Mouse (Mus musculus) CH12.LX (cell line): Measurements from ENCODE around the gene Plcb3. TPM values are rescaled to one million over a fixed set of nuclear protein-coding genes. Genes with fewer than 3 reads are reported as not detected.

ENCODE experiments used
- DNase-seq: peaks from one replicate; pipeline ENCODE4 v3.0.0-alpha.2; 2013; ENCODE audit errors: extremely low read depth
- H3K27ac ChIP-seq: 2 replicates; pipeline ENCODE4 v1.5.1; 2012; ENCODE audit warnings: low read depth, mild to moderate bottlenecking, control low read depth, moderate library complexity; ENCODE audit not compliant: insufficient read depth
- H3K27me3 ChIP-seq: replicated peaks from 2 replicates; pipeline ENCODE3; 2012; ENCODE audit warnings: inconsistent platforms
- H3K36me3 ChIP-seq, 2 experiments: replicated peaks in 1 of 2; 2 replicates each; pipeline versions ENCODE3 to v1.6.1; 2012; ENCODE audit warnings: inconsistent platforms in 1 of 2, low read length in 1 of 2, mild to moderate bottlenecking in 1 of 2, mixed read lengths in 1 of 2, moderate library complexity in 1 of 2; ENCODE audit not compliant: control insufficient read depth in 1 of 2, insufficient read depth in 1 of 2
- H3K4me1 ChIP-seq, 2 experiments: 2 replicates each; pipeline ENCODE4 v1.6.1; 2012; ENCODE audit warnings: inconsistent platforms in 1 of 2, moderate library complexity in 1 of 2; ENCODE audit not compliant: insufficient read depth in 2 of 2, control insufficient read depth in 1 of 2
- H3K4me2 ChIP-seq: 2 replicates; pipeline ENCODE4 v1.6.1; 2012; ENCODE audit warnings: low read depth, mild to moderate bottlenecking, control low read depth; ENCODE audit not compliant: poor library complexity, insufficient read depth, severe bottlenecking
- H3K4me3 ChIP-seq, 3 experiments: fragments of 150-350 bp in 1 of 3; sonication (generic) in 1 of 3; replicated peaks in 1 of 3; 2 replicates each; pipeline versions ENCODE3 to v1.5.1; 2011 to 2012; ENCODE audit warnings: low read depth in 2 of 3, low read length in 2 of 3, mild to moderate bottlenecking in 2 of 3, moderate library complexity in 2 of 3, control low read depth in 1 of 3, improper control_type of control experiment in 1 of 3, inconsistent platforms in 1 of 3, mixed read lengths in 1 of 3; ENCODE audit not compliant: poor library complexity in 1 of 3
- H3K79me2 ChIP-seq: replicated peaks from 2 replicates; pipeline ENCODE4 v1.6.1; 2012; ENCODE audit warnings: mild to moderate bottlenecking, moderate library complexity; ENCODE audit not compliant: control insufficient read depth, poor library complexity, insufficient read depth, severe bottlenecking; ENCODE audit errors: extremely low read depth
- H3K9ac ChIP-seq: 2 replicates; pipeline ENCODE4 v1.6.1; 2012; ENCODE audit warnings: low read depth, mild to moderate bottlenecking, control low read depth, moderate library complexity; ENCODE audit not compliant: insufficient read depth
- H3K9me3 ChIP-seq: replicated peaks from 2 replicates; pipeline ENCODE3; 2012; ENCODE audit warnings: low read length, inconsistent platforms, mixed read lengths
- BHLHE40 ChIP-seq: IDR thresholded peaks from 2 replicates; pipeline ENCODE4 v1.6.1; 2011; ENCODE audit warnings: mild to moderate bottlenecking, low read depth, low read length, improper control_type of control experiment
- CHD1 ChIP-seq: IDR thresholded peaks from 2 replicates; pipeline ENCODE4 v1.6.1; 2012; ENCODE audit warnings: low read depth, low read length, improper control_type of control experiment, inconsistent platforms
- CHD2 ChIP-seq: IDR thresholded peaks from 2 replicates; pipeline ENCODE4 v1.6.1; 2011; ENCODE audit warnings: low read length, improper control_type of control experiment
- E2F4 ChIP-seq: IDR thresholded peaks from 2 replicates; pipeline ENCODE4 v1.6.1; 2011; ENCODE audit warnings: low read depth, low read length, improper control_type of control experiment; ENCODE audit not compliant: insufficient replicate concordance
- ELF1 ChIP-seq: IDR thresholded peaks from 2 replicates; pipeline ENCODE4 v1.6.1; 2014; ENCODE audit warnings: low read depth, mild to moderate bottlenecking, inconsistent platforms, low read length, improper control_type of control experiment
- EP300 ChIP-seq: IDR thresholded peaks from 2 replicates; pipeline ENCODE4 v1.6.1; 2011; ENCODE audit warnings: low read length, improper control_type of control experiment
- ETS1 ChIP-seq: conservative IDR thresholded peaks from 2 replicates; pipeline ENCODE4 v1.6.1; 2012; ENCODE audit warnings: low read depth, mild to moderate bottlenecking, inconsistent platforms, low read length, improper control_type of control experiment, moderate library complexity
- GABPA ChIP-seq: IDR thresholded peaks from 2 replicates; pipeline ENCODE4 v1.6.1; 2012; ENCODE audit warnings: low read depth, low read length, improper control_type of control experiment, inconsistent platforms; ENCODE audit not compliant: insufficient replicate concordance
- HCFC1 ChIP-seq: IDR thresholded peaks from 2 replicates; pipeline ENCODE4 v1.6.1; 2012; ENCODE audit warnings: low read depth, mild to moderate bottlenecking, inconsistent platforms, low read length, improper control_type of control experiment
- IRF4 ChIP-seq: IDR thresholded peaks from 2 replicates; pipeline ENCODE4 v1.6.1; 2014; ENCODE audit warnings: low read depth, mild to moderate bottlenecking, inconsistent platforms, low read length, improper control_type of control experiment
- KAT2A ChIP-seq: IDR thresholded peaks from 2 replicates; pipeline ENCODE4 v1.6.1; 2012; ENCODE audit warnings: low read length, improper control_type of control experiment, inconsistent platforms; ENCODE audit not compliant: insufficient replicate concordance
- MAFK ChIP-seq: IDR thresholded peaks from 2 replicates; pipeline ENCODE4 v1.6.1; 2011; ENCODE audit warnings: low read length, improper control_type of control experiment; ENCODE audit not compliant: insufficient replicate concordance
- MAX ChIP-seq: IDR thresholded peaks from 2 replicates; pipeline ENCODE4 v1.6.1; 2011; ENCODE audit warnings: low read length, improper control_type of control experiment
- MAZ ChIP-seq: IDR thresholded peaks from 2 replicates; pipeline ENCODE4 v1.6.1; 2012; ENCODE audit warnings: low read depth, mild to moderate bottlenecking, inconsistent platforms, low read length, improper control_type of control experiment, moderate library complexity
- NELFE ChIP-seq: IDR thresholded peaks from 2 replicates; pipeline ENCODE4 v1.6.1; 2011; ENCODE audit warnings: low read depth, low read length, improper control_type of control experiment
- PAX5 ChIP-seq: IDR thresholded peaks from 2 replicates; pipeline ENCODE4 v1.6.1; 2012; ENCODE audit warnings: low read length, inconsistent platforms, mixed read lengths
- POLR2A ChIP-seq: IDR thresholded peaks from 2 replicates; pipeline ENCODE4 v1.6.1; 2011; ENCODE audit warnings: low read depth, mild to moderate bottlenecking, improper control_type of control experiment, low read length
- POLR2AphosphoS2 ChIP-seq: IDR thresholded peaks from 2 replicates; pipeline ENCODE4 v1.6.1; 2011; ENCODE audit warnings: low read depth, low read length, improper control_type of control experiment
- RAD21 ChIP-seq: IDR thresholded peaks from 2 replicates; pipeline ENCODE4 v1.6.1; 2011; ENCODE audit warnings: low read depth, mild to moderate bottlenecking, low read length, improper control_type of control experiment, moderate library complexity
- RCOR1 ChIP-seq: conservative IDR thresholded peaks from 2 replicates; pipeline ENCODE4 v1.6.1; 2012; ENCODE audit warnings: low read depth, mild to moderate bottlenecking, inconsistent platforms, low read length, improper control_type of control experiment
- SIN3A ChIP-seq: IDR thresholded peaks from 2 replicates; pipeline ENCODE4 v1.6.1; 2012; ENCODE audit warnings: low read length, improper control_type of control experiment, inconsistent platforms
- TBP ChIP-seq: conservative IDR thresholded peaks from 2 replicates; pipeline ENCODE4 v1.6.1; 2011; ENCODE audit warnings: low read depth, low read length, improper control_type of control experiment
- UBTF ChIP-seq: IDR thresholded peaks from 2 replicates; pipeline ENCODE4 v1.6.1; 2012; ENCODE audit warnings: low read depth, mild to moderate bottlenecking, inconsistent platforms, low read length, improper control_type of control experiment, moderate library complexity
- USF1 ChIP-seq: IDR thresholded peaks from 2 replicates; pipeline ENCODE4 v1.6.1; 2014; ENCODE audit warnings: low read depth, mild to moderate bottlenecking, inconsistent platforms, low read length, improper control_type of control experiment
- ZC3H11A ChIP-seq: IDR thresholded peaks from 2 replicates; pipeline ENCODE4 v1.6.1; 2012; ENCODE audit warnings: low read depth, mild to moderate bottlenecking, inconsistent platforms, low read length, improper control_type of control experiment
- dilution Hi-C: fragments of 300-500 bp; cut with MboI; formaldehyde crosslinking; loops from 2 replicates; pipeline ENCODE4 v1.14.3; 2020; ENCODE audit warnings: low sequenced_read_pairs; ENCODE audit not compliant: extremely low pct_unique_long_range_greater_than_20kb, extremely low pct_ligation_motif_present
- in situ Hi-C: fragments of 300-500 bp; cut with MboI; formaldehyde crosslinking; loops from 3 replicates; pipeline ENCODE4 v1.14.3; 2019; ENCODE audit warnings: low sequenced_read_pairs, low pct_ligation_motif_present, low pct_unique_long_range_greater_than_20kb, mixed read lengths
- polyA plus RNA-seq: library from polyadenylated mRNA; unstranded; fragments of >175 nt; gene quantifications from 2 replicates; pipeline ENCODE4 v1.2.1, GENCODE M21; 2012; ENCODE audit warnings: low read depth; ENCODE audit not compliant: insufficient read length
- total RNA-seq, 2 experiments: library from RNA; depleted of rRNA; stranded (reverse); fragments of 300-350 nt in 1 of 2; fragments of >200 nt in 1 of 2; gene quantifications; 2 replicates each; pipeline ENCODE4 v1.2.3; 2012 to 2014

Gene Plcb3
- total and polyA plus RNA-seq, 3 experiments, result 4.1 to 8.2 (median 7.5) TPM

DNA sequence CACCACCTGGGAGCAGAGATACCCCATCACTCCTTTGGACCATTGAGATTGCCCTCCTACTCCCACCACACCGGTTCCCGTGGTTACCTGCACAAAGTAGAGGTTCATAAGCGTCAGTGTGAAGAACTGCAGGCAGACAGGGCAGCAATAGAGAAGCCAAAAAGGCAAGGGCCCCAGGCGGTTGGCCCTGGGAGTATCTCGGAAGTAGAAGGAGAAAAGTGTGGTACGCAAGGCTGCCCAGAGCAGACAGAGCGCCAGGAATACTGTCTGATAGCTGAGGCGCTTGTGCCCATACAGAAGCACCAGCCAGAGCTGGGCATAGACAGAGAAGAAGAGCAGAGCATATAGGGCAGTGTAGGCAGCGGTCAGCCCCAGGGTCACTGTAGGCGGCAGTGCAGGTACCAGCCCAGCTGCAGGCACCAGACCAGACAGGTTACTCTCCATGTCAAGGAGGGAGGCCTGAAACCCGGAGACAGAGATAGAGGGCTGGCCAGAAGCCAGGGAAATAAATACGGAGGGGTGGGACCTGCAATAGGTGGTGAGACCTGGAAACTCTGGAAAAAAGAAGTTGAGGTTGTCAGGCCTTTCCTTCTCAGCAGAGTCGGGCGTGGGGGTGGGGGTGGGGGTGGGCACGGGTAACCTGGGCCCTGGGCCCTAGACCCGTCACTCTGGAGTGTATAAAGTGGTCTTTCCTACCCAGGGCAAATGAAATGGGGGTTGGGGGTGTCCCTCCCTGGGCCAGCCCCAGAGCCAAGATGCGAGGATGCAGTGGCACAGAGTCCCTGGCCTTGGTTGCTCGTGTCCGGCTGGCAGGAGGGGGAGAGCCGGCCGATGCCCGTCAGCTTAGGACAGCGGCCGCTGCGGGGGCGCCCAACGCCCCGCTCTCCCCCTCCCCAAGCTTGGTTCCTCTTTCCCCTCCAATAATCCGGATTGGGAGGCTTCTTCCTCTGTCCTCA lies 35.6 kb downstream of the Plcb3 start:
- Histone ChIP-seq H3K27me3 (no peaks in the 10 kb centered on the region), H3K9ac (peak overlapping the region; percentile 77), H3K36me3 (peaks cover 0 to 22% of the 10 kb centered on the region in 2 experiments), H3K4me2 (peak overlapping the region; percentile 80), H3K27ac (no peak overlapping the region), H3K4me1 (peaks cover 6 to 24% of the 10 kb centered on the region in 2 experiments), H3K79me2 (no peaks in the 10 kb centered on the region), H3K4me3 (peak overlapping the region; percentile 71 to 78 (median 77)), H3K9me3 (no peaks in the 10 kb centered on the region)
- no peak for DNase-seq
- TF ChIP-seq GABPA (no peak), NELFE (no peak), PAX5 (no peak), RAD21 (no peak), MAX (no peak), HCFC1 (no peak), IRF4 (no peak), MAZ (no peak), POLR2A (no peak), RCOR1 (no peak), ETS1 (no peak), MAFK (no peak), BHLHE40 (no peak), USF1 (no peak), UBTF (no peak), KAT2A (no peak), CHD1 (no peak)
- in situ Hi-C loops (no loop called here), dilution Hi-C loops (no loop called here)

DNA sequence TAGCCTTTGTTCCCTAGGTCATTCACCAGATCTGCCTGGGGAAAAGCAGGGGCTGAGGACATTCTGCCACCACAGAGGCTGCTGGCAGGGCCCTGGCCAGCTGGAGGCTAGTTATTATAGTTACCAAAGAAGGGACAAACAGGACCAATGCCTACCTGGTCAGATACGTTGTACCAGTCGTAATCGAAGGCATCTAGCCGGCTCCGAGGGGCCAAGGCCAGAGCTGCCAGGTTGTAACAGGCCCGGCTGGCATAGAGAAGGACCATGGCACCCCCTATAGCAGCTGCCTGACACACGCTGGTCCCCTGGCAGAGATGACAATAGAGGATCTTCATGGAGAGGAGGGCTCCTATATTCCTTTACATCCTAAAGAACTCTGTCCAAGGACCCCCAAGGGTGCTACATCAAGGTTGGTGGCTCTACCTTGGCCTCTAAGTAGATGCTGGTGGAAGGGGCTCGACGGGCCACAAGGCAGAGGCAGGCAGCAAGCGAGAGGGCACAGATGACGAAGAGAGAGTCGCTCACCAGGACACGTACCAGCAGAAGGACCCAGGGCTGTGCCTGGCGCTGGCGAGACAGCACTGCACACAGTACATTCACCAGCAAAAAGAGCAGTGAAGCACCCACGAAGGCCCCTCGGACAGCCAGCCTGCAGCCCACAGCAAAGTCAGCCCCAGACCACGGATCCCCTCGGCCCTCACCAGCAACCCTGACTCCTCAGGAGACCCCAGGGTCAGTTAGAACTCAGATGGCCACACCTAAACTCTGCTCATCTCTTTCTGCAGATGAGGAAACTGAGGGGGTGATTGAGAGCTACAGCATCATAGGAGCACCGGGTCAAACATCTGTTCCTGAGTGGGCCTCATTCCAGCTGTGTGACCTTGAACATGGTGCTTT lies 36.9 kb downstream of the Plcb3 start:
- Histone ChIP-seq H3K4me2 (no peak overlapping the region), H3K4me3 (no peak overlapping the region), H3K9ac (no peak overlapping the region), H3K4me1 (peaks cover 6 to 24% of the 10 kb centered on the region in 2 experiments), H3K27ac (no peak overlapping the region), H3K79me2 (no peaks in the 10 kb centered on the region), H3K36me3 (peaks cover 0 to 16% of the 10 kb centered on the region in 2 experiments), H3K27me3 (no peaks in the 10 kb centered on the region)
- no peak for DNase-seq
- dilution Hi-C loops, result no loop called here
- TF ChIP-seq CHD2 (no peak), POLR2AphosphoS2 (no peak), TBP (no peak), EP300 (no peak), IRF4 (no peak), ELF1 (no peak), E2F4 (no peak), SIN3A (no peak), ZC3H11A (no peak)
- TF ChIP-seq, all 38 proteins: peak for 0
- in situ Hi-C loops, result loop anchor here (5.0 kb wide), 1 partner anchor 83 kb away; no protein-coding TSS in a partner anchor
- H3K9me3 ChIP-seq, result no peaks in the 10 kb centered on the region
